Mouse (Mus musculus) urinary bladder, postnatal 10 days (tissue): ENCODE measurements around the gene Vmn1r169.
"Not testable (repeated sequence)": the region's sequence is repeated elsewhere in the genome, so short reads cannot be mapped to it uniquely, and the experiment has no call there.

Source experiments
- DNase-seq: peaks from one replicate; pipeline ENCODE4 v3.0.0; 2022; ENCODE audit warnings: low spot score

Gene Vmn1r169

DNA sequence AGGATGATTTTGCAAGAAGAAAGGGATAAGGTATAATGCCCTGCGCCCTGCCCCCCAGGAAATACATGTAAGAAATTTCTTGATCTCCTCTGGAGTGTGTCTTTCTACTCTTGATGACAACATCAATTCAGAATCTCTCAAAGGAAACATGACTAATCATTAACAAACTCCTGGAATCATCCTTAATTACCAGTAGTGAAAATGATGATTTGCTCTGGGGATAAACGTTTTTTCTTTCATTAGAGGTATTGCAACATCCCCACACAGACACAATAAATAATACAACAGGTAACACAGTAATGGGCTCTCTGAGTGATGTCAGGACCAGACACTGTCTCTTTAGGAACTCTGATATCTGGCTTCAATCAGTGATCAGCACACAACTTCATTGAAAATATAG, at the start of gene Vmn1r169:
TSS of gene Vmn1r169 (plus strand) at position 301 of the 400 bp plus-strand sequence.
- not testable (repeated sequence) for DNase-seq

DNA sequence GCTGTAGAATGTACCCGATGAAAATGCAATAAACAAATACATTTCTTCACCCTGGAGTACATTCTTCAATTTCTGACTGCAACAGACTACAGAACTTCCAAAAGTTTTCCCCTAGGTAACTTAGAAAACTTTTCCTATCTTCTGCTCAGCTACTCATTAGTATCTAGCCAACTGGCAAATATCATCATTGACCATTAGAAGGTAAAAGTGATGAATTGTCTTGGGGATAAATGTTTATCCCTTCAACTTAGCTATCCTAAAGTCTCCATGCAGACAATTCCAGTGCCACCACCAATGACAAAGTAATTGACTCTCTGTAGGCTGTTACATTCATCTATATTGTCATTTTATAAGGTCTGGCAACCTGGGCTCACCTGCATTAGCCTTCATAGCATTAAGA, 35.9 kb upstream of the Vmn1r169 start, which contains the start of gene Vmn1r168:
TSS of gene Vmn1r168 (plus strand) at position 301 of the 400 bp plus-strand sequence.
- not testable (repeated sequence) for DNase-seq

- not testable (repeated sequence) for DNase-seq
Measured at GRCm38 (mm10) chr7:23605875-23606274, 30.5 kb downstream of the Vmn1r169 start, which contains the start of gene Vmn1r170. Gene Vmn1r170, plus strand, starts transcription at chr7:23606175.
